Mouse (Mus musculus) fat pad, adult 2 months (tissue): ENCODE data around the gene Tas2r139.
"Not testable (repeated sequence)": the region's sequence is repeated elsewhere in the genome, so short reads cannot be mapped to it uniquely, and the experiment has no call there.

Experiments used
- DNase-seq: peaks from one replicate; pipeline ENCODE4 v3.0.0-alpha.2; 2011; ENCODE audit warnings: low read depth, low spot score; ENCODE audit errors: extremely low read depth

The Tas2r139 gene

DNA sequence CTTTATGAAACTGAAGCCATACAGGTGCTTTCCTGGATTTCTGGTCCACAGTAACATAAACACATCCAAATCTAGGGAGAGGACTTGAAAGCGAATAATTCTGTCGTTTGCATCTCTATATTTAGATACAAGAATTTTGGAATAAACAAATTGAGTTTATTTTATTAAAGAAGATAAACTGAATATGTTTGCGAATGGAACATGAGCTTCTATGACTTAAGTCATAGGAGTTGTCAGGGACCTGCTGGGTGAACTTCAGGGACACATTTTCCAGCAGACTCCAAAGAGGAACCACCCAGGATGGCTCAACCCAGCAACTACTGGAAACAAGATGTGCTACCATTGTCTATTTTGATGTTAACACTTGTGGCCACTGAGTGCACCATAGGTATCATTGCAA is at the start of gene Tas2r139:
Gene Tas2r139 (plus strand): TSS at position 301 of the 400 bp plus-strand sequence.
- no peak for DNase-seq

- DNase-seq, result not testable (repeated sequence)
Observed at GRCm38 (mm10) chr6:42151115-42151514, 10.4 kb downstream of the Tas2r139 start.

DNA sequence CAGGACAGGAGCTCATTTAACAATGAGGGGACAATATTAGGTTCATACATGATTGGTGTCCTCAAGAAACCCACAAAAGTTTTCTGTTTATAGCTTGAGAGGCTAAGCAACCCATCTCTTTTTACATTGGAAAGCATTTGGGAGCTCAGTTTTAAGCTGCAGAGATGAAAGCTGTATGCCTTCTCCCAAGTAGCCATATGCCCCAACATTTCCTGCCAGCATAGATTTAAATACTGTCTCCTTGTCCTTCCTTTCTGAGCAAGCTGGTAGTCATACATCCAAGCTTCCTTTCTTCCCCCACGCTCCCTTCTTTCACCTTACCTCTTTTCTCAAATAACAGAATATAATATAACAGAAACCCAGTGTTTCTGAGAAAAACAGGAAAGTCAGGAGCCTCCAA is 41.7 kb downstream of the Tas2r139 start:
- no peak for DNase-seq

- no peak for DNase-seq
Observed at GRCm38 (mm10) chr6:42186230-42186629, 45.5 kb downstream of the Tas2r139 start.
